Mouse (Mus musculus) hindbrain, embryonic 15.5 days (tissue): ENCODE measurements at regions not wholly inside any gene's neighbourhood (a gene's known extent, or its start where the extent isn't known, plus 50 kb on each side); places are given as distances from the start of the nearest gene placed in this dataset.

Source experiments
- ATAC-seq: fragments of 200-750 bp; cut with Nextera tagmentation; 2 replicates; pipeline ENCODE4 v1.8.0; 2017; ENCODE audit warnings: low read depth, moderate number of reproducible peaks, moderate TSS enrichment; ENCODE audit not compliant: low FRiP score
- H3K27ac ChIP-seq: fragments of 300-500 bp; sonication (generic); replicated peaks from 2 replicates; pipeline ENCODE4 v1.5.1; 2015; ENCODE audit warnings: mild to moderate bottlenecking, inconsistent platforms
- H3K27me3 ChIP-seq: fragments of 300-500 bp; sonication (generic); 2 replicates; pipeline ENCODE4 v1.6.1; 2015; ENCODE audit warnings: control low read depth, inconsistent platforms
- H3K36me3 ChIP-seq: fragments of 300-500 bp; sonication (generic); 2 replicates; pipeline ENCODE4 v1.6.1; 2015; ENCODE audit warnings: control low read depth, inconsistent platforms
- H3K4me1 ChIP-seq: fragments of 300-500 bp; sonication (generic); replicated peaks from 2 replicates; pipeline ENCODE4 v1.6.1; 2015; ENCODE audit warnings: control low read depth, inconsistent platforms
- H3K4me2 ChIP-seq: fragments of 300-500 bp; sonication (generic); 2 replicates; pipeline ENCODE4 v1.6.1; 2015; ENCODE audit warnings: moderate library complexity, mild to moderate bottlenecking, inconsistent platforms
- H3K4me3 ChIP-seq: fragments of 300-500 bp; sonication (generic); 2 replicates; pipeline ENCODE4 v1.5.1; 2015; ENCODE audit warnings: mild to moderate bottlenecking, inconsistent platforms
- H3K9ac ChIP-seq: fragments of 300-500 bp; sonication (generic); 2 replicates; pipeline ENCODE4 v1.6.1; 2015; ENCODE audit warnings: inconsistent platforms
- H3K9me3 ChIP-seq: fragments of 300-500 bp; sonication (generic); 2 replicates; pipeline ENCODE4 v1.6.1; 2016; ENCODE audit warnings: control low read depth, inconsistent platforms
- WGBS: fragments of 180-500 bp; shearing (Covaris S2); methylation state at CpG from one replicate; pipeline ENCODE4 v1.1.7; 2015; 5-methylcytosine and 5-hydroxymethylcytosine counted together

DNA sequence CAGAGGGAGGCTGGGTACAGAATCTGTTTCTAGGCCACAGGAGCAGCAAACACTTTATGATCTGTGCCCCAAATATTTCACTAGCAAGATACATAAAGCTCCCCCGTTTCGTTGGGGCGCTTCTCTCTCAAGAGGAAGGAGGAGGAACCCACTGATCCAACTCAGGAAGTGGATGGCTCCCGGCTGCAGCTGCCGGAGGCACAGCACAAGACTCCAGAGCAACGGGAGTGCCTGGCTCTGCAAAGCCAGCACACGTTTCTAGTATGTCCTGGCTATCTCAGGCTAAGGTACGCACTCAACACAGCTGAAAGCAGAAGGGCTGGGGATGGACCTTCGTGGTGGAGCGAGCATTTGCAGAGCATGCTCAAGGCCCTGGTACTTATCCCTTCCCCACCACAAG, 223.2 kb upstream of the Sox2 start:
- H3K4me2 ChIP-seq: no peak overlapping the region
- WGBS: 86% methylated on average over 10 of the region's 10 CpGs
- no peak overlapping the region for H3K4me3 ChIP-seq
- ATAC-seq: no peak
- H3K9ac ChIP-seq: no peak overlapping the region
- no peaks in the 10 kb centered on the region for H3K36me3 ChIP-seq
- H3K27ac ChIP-seq: no peak overlapping the region
- peaks cover 6% of the 10 kb centered on the region; the same call in 1 of the 2 replicates for H3K4me1 ChIP-seq
- no peaks in the 10 kb centered on the region for H3K9me3 ChIP-seq
- no peaks in the 10 kb centered on the region for H3K27me3 ChIP-seq

DNA sequence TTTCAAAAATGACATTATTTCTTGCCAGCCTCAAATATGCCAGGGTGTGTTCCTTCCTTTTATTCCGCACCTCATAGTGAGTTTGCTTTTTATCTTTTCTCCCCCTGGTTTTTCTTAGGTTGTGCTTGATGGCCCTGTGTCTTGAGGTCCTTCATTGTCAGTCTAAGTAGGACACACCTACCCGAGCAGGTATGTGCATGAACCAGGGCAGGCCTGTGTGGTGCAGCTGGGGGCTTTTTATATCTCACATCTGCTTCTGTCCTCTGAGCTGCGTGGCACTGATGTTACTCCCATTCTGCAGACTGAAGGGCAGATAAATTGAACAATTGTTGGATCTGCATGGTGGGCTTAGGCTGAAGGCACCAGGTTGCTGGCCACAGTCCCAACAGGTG, 238.3 kb upstream of the Sox2 start:
- Histone ChIP-seq H3K36me3 (no peaks in the 10 kb centered on the region), H3K4me3 (no peak overlapping the region), H3K27me3 (no peaks in the 10 kb centered on the region), H3K9me3 (no peaks in the 10 kb centered on the region), H3K4me2 (peak overlapping the region; percentile 23), H3K4me1 (peaks cover 11% of the 10 kb centered on the region), H3K9ac (no peak overlapping the region), H3K27ac (peak overlapping the region; percentile 40)
- 44% methylated on average over 3 of the region's 3 CpGs for WGBS
- ATAC-seq: peak; percentile 71

GRCm38 (mm10) chr3:34411142-34411914, 238.9 kb upstream of the Sox2 start:
- H3K4me1 ChIP-seq: peaks cover 11% of the 10 kb centered on the region
- WGBS: 25% methylated on average over 10 of the region's 10 CpGs
- H3K27me3 ChIP-seq: no peaks in the 10 kb centered on the region
- peak overlapping the region; percentile 40 for H3K27ac ChIP-seq
- H3K4me3 ChIP-seq: no peak overlapping the region
- peak overlapping the region; percentile 23 for H3K4me2 ChIP-seq
- H3K9ac ChIP-seq: no peak overlapping the region
- H3K9me3 ChIP-seq: no peaks in the 10 kb centered on the region
- H3K36me3 ChIP-seq: no peaks in the 10 kb centered on the region
- peak; percentile 91 for ATAC-seq

- H3K4me1 ChIP-seq: no peaks in the 10 kb centered on the region
- H3K27ac ChIP-seq: no peak overlapping the region
- no peak for ATAC-seq
- H3K27me3 ChIP-seq: no peaks in the 10 kb centered on the region
- H3K9ac ChIP-seq: no peak overlapping the region
- no peaks in the 10 kb centered on the region for H3K9me3 ChIP-seq
- no peaks in the 10 kb centered on the region for H3K36me3 ChIP-seq
- H3K4me3 ChIP-seq: no peak overlapping the region
- no peak overlapping the region for H3K4me2 ChIP-seq
- WGBS: 80% methylated on average over 2 of the region's 2 CpGs
Observed at GRCm38 (mm10) chr3:34403586-34403985, 246.6 kb upstream of the Sox2 start.

GRCm38 (mm10) chr3:34391275-34391674, 258.9 kb upstream of the Sox2 start:
- H3K27ac ChIP-seq: no peak overlapping the region
- no peaks in the 10 kb centered on the region for H3K36me3 ChIP-seq
- no peaks in the 10 kb centered on the region for H3K27me3 ChIP-seq
- no peaks in the 10 kb centered on the region for H3K4me1 ChIP-seq
- ATAC-seq: no peak
- H3K4me2 ChIP-seq: no peak overlapping the region
- H3K4me3 ChIP-seq: no peak overlapping the region
- H3K9ac ChIP-seq: no peak overlapping the region
- no peaks in the 10 kb centered on the region for H3K9me3 ChIP-seq
- 97% methylated on average over 2 of the region's 2 CpGs for WGBS

DNA sequence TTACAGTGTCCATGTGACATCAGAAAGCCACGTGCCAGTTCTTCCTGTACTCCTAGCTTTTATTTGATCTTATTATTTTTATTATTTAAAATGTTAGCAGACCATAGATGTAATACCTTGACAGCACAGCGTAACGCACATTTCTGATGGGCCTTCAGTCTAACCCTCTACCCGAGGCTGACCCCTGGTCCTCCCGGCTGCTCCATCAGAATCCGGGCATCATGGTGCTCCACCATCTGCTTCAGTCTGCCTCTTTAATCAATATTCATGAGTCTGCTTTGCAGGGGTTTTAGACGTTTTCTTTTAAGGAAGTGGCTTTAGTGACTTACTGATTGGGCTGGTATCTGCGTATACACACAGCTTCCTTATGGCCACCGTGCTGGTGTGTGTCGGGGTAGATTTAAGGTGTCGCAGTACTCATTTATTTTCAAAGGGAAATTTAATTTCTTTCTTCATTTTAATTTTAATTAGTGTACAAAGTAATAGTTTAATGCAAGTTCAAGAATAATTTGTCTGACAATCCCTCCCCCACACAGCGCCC, 265.2 kb upstream of the Sox2 start:
- H3K27ac ChIP-seq: no peak overlapping the region
- no peak overlapping the region for H3K4me3 ChIP-seq
- no peaks in the 10 kb centered on the region for H3K27me3 ChIP-seq
- no peak overlapping the region for H3K4me2 ChIP-seq
- no peaks in the 10 kb centered on the region for H3K36me3 ChIP-seq
- 55% methylated on average over 12 of the region's 12 CpGs for WGBS
- no peaks in the 10 kb centered on the region for H3K9me3 ChIP-seq
- no peaks in the 10 kb centered on the region for H3K4me1 ChIP-seq
- ATAC-seq: no peak
- no peak overlapping the region for H3K9ac ChIP-seq

DNA sequence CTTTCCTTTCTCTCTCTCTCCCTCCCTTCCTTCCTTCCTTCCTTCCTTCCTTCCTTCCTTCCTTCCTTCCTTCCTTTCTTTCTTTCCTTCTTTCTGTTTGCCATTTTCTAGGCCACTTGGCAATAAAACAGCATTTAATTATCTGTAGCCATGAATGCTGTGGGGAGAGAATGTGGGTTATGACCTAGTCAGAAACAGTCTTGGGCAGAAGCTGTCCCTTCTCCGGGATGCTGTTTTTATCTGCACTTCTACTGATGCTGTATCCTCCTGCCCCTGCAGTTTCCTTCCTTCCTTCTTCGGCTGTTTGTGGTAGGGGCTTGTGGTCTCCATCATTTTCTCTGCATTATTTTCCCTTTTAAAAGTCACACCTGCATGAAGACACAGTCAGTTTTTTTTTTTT, 272.3 kb upstream of the Sox2 start:
- Histone ChIP-seq H3K4me1 (peaks cover 11% of the 10 kb centered on the region; the same call in 1 of the 2 replicates), H3K27ac (peak overlapping the region; percentile 38; the same call in 1 of the 2 replicates), H3K36me3 (no peaks in the 10 kb centered on the region), H3K9ac (no peak overlapping the region), H3K9me3 (no peaks in the 10 kb centered on the region), H3K27me3 (no peaks in the 10 kb centered on the region), H3K4me3 (no peak overlapping the region), H3K4me2 (0 out of 2 replicates have a peak overlapping the region, but pooled peaks have one; percentile 13)
- 29% methylated on average over 2 of the region's 2 CpGs for whole genome bisulfite sequencing
- no peak for ATAC-seq

DNA sequence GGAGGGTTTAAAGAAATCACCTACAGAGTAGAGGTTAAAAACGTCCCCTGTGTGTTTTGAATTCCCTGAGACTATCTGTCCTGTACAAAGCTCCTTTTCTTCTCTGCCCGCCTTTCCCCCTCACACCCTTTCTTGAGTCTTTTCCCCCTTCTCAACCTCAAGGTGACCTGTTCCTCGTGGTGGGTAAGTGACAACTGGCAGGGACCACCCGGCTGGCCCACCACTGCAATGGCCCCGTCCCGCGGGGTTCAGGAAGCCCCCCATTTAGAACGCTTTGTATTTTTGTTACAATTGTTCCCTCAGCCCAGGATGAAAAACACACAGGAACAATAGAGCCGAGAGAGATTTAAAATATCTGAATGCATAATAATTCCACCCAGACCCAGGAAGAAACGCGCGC, 272.9 kb upstream of the Sox2 start:
- peaks cover 11% of the 10 kb centered on the region; the same call in 1 of the 2 replicates for H3K4me1 ChIP-seq
- H3K9me3 ChIP-seq: no peaks in the 10 kb centered on the region
- WGBS: 19% methylated on average over 12 of the region's 12 CpGs
- H3K4me3 ChIP-seq: peak overlapping the region; percentile 16
- H3K27ac ChIP-seq: 0 out of 2 replicates have a peak overlapping the region, but pooled peaks have one; percentile 58
- peak overlapping the region; percentile 48 for H3K4me2 ChIP-seq
- ATAC-seq: no peak
- no peak overlapping the region for H3K9ac ChIP-seq
- no peaks in the 10 kb centered on the region for H3K27me3 ChIP-seq
- no peaks in the 10 kb centered on the region for H3K36me3 ChIP-seq

- Histone ChIP-seq H3K9ac (no peak overlapping the region), H3K9me3 (no peaks in the 10 kb centered on the region), H3K27ac (no peak overlapping the region), H3K4me3 (no peak overlapping the region), H3K4me2 (no peak overlapping the region), H3K27me3 (no peaks in the 10 kb centered on the region), H3K4me1 (no peaks in the 10 kb centered on the region), H3K36me3 (no peaks in the 10 kb centered on the region)
- ATAC-seq: no peak
- WGBS: 93% methylated on average over 2 of the region's 2 CpGs
Observed at GRCm38 (mm10) chr3:34371418-34371817, 278.8 kb upstream of the Sox2 start.

- no peak overlapping the region for H3K4me2 ChIP-seq
- no peak overlapping the region for H3K9ac ChIP-seq
- WGBS: 83% methylated on average over 9 of the region's 9 CpGs
- no peaks in the 10 kb centered on the region for H3K36me3 ChIP-seq
- H3K27ac ChIP-seq: no peak overlapping the region
- H3K4me1 ChIP-seq: no peaks in the 10 kb centered on the region
- H3K9me3 ChIP-seq: no peaks in the 10 kb centered on the region
- no peak for ATAC-seq
- H3K27me3 ChIP-seq: no peaks in the 10 kb centered on the region
- no peak overlapping the region for H3K4me3 ChIP-seq
Observed at GRCm38 (mm10) chr3:34338100-34338499, 257.0 kb upstream of the Dnajc19 start.

DNA sequence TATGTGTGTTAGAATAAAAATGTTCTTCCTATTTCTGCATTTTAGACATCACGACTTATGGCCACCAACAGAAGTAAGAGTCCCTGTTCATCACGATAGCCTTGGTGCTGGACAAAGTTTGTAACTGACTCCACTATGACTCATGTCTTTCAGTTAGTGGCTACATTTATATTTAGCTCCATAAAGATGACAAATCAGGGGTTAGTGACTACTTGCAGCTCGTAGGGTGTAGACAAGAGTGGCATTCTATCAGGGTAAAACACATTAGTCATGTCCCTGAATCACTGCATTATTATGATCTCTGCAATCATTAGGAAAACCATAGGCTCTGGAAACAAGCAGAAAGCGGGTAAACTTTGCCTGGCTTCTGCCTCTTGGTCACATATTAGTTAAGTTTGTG, 252.4 kb upstream of the Dnajc19 start:
- 84% methylated on average over 4 of the region's 4 CpGs for WGBS
- Histone ChIP-seq H3K4me2 (no peak overlapping the region), H3K9me3 (no peaks in the 10 kb centered on the region), H3K4me1 (peaks cover 18% of the 10 kb centered on the region), H3K27me3 (no peaks in the 10 kb centered on the region), H3K36me3 (no peaks in the 10 kb centered on the region), H3K27ac (no peak overlapping the region), H3K4me3 (no peak overlapping the region), H3K9ac (no peak overlapping the region)
- no peak for ATAC-seq

GRCm38 (mm10) chr3:34331889-34332276, 250.8 kb upstream of the Dnajc19 start:
- Histone ChIP-seq H3K4me3 (0 out of 2 replicates have a peak overlapping the region, but pooled peaks have one; percentile 7), H3K27ac (no peak overlapping the region), H3K9ac (no peak overlapping the region; the same call in 1 of the 2 replicates), H3K27me3 (no peaks in the 10 kb centered on the region), H3K9me3 (no peaks in the 10 kb centered on the region), H3K4me2 (peak overlapping the region; percentile 41), H3K36me3 (no peaks in the 10 kb centered on the region), H3K4me1 (peaks cover 18% of the 10 kb centered on the region)
- 32% methylated on average over 5 of the region's 5 CpGs for WGBS
- peak; percentile 46; the same call in 1 of the 2 replicates for ATAC-seq
